Mouse (Mus musculus) frontal cortex, postnatal 25 days (tissue): Measurements from ENCODE around the gene Selenom.

ENCODE experiments used
- DNase-seq, 2 experiments: peaks; one replicate each; pipeline ENCODE4 v3.0.0; 2022; ENCODE audit warnings: low spot score in 2 of 2

The Selenom gene

DNA sequence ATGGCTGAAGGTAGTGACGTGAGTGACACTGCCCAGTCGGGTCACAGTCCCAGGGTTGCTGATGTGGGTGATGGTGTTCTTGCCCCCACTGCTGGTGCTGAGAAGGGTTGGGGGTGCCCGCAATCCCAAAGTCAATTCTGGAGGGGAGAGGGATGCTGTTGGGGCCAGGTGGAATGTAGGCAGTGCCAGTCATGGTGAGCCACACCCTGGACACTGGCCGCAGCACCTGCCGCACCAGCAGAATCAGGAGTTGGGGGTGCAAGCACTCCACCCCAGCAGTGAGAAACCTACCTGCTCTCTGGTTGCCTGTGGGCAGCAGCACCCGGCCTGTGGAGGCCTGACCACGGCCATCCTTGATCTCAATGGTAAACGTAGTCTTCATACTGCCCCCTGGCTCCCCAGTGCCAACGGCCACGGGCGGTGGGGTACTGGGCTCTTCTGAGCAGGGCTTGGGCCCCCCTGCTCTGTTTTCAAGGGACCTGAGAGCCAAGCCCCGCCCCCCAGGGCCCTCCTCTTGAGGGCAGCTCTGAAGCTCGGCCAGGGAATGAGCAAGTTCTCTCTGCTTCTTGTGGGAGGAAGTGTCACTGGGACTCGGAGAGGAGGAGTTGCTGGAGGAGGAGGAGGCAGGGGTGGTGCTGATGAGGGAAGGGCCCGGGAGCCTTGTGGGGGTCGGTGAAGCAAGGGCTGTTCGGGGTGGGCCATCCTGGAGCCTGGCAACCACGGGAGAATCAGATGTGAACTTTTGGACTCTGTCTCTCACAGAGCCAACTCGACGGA lies 15.2 kb downstream of the Selenom start:
- no peak for DNase-seq

GRCm38 (mm10) chr11:3530731-3531130 lies 16.2 kb downstream of the Selenom start:
- no peak for DNase-seq

DNA sequence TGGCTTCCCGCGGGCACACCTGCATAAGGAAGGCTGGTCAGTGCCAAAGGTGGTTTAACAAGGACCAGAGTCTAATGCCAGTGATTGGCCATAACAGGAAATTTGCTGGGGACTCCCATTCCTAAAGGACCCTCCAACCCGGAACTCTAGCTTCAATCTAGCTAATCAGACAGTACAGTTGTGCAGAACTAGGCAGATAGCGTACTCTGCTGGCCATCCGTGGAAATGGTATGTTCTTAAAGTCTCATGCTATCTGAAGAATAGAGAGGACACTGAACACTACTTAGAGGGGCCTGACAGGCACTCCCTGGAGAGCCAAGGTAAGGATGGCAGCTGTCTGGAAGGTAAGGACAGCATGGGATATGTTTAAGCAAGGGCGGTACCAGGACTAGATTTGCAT lies 17.1 kb downstream of the Selenom start:
- DNase-seq, result no peak

- DNase-seq, result no peak
Observed at GRCm38 (mm10) chr11:3532101-3532931, 17.8 kb downstream of the Selenom start.

GRCm38 (mm10) chr11:3533406-3533932 lies 19.0 kb downstream of the Selenom start:
- DNase-seq, result no peak

DNA sequence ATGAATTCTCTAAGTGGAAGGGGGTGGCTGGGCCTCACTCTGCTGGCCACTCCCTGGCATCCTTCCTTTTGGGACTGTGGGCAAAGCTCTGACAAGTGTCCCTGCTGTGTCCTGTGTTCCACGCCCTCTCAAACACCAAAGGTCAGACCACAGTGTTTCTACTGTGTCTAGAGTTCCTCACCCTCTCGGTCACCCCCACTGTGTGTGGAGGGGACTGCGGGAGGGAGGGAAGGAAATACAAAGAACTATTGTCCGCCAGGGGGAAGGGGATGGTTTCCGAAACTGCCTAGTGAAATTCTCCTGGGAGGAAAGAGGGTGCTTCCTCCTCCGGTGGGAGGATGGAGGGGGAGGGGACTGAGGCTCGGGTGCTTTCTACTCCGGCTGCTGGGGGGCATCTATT lies 20.5 kb downstream of the Selenom start:
- DNase-seq, result no peak

GRCm38 (mm10) chr11:3535406-3535986 lies 21.0 kb downstream of the Selenom start:
- peak; percentile 90 to 93 for DNase-seq

- DNase-seq, result no peak
Observed at GRCm38 (mm10) chr11:3536082-3536481, 21.6 kb downstream of the Selenom start.

DNA sequence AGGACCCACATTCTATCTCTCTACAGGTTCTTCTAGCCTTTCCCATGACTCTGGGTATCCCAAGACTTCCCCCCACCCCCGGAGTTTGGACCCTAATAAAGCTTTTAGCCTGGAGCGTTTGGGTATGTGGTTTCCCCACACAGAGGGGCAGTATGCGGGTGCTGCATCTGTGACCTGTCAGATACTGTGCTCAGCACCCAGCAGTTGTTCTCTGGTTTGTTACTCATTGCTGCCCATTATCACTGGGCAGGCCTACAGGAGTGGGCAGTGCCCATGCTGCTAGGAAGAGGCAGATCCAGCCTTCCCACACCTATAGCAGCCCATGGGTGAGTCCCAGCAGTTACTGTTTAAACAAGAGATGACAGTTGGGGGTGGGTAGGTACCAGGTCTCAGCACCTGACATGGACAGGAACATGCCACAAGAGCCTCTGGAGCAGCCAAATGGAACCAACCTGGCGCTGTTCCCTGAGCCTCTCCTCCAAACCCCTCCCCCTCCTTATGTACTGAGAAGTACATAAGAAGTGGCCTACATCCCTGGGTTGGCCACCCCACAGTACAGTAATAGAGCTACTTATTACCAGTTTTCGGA lies 22.4 kb downstream of the Selenom start:
- no peak for DNase-seq

- no peak for DNase-seq
Observed at GRCm38 (mm10) chr11:3537711-3538110, 23.2 kb downstream of the Selenom start.

- no peak for DNase-seq
Observed at GRCm38 (mm10) chr11:3538341-3538740, 23.9 kb downstream of the Selenom start.

DNA sequence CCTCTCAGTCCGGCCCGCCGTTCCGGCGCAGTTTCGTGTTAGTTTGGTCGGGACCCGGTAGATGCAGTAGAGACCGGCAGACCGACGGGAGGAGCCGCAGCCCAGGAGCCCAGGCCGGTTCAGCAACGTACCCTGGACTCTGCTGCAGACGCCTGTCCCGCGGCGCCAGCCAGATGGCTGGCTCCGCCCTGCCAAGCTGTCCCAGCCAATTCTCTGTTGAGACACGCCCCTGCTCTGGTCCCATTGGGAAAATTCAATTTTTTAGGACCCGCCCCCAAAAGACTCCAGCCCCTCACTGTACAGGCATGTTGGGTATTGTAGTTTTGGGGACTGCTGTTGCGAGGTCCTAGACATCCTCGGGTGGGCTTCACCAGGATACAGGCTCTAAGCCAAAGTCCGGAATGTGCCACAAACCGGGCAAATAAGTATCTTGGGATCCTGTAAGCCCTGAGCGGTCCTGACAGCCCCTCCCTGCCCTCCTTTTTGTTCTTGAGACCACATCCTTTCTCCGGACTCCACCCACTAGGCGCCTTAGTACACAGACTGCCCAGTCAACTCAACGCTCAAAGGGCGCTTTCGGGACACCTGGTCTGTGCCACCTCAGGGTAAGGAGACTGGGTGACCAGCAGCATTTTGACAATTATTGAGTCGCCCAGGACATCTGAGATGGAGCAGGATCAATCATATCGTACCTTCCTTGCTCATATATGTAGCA lies 24.8 kb downstream of the Selenom start:
- DNase-seq, result peak; percentile 61 to 77

GRCm38 (mm10) chr11:3539826-3540196 lies 25.3 kb downstream of the Selenom start:
- DNase-seq, result no peak

GRCm38 (mm10) chr11:3540451-3541085 lies 26.1 kb downstream of the Selenom start, which contains the start of gene Smtn:
TSS of gene Smtn (minus strand) at chr11:3540612.
- DNase-seq, result no peak

- DNase-seq, result no peak
Observed at GRCm38 (mm10) chr11:3541932-3542331, 27.4 kb downstream of the Selenom start.

DNA sequence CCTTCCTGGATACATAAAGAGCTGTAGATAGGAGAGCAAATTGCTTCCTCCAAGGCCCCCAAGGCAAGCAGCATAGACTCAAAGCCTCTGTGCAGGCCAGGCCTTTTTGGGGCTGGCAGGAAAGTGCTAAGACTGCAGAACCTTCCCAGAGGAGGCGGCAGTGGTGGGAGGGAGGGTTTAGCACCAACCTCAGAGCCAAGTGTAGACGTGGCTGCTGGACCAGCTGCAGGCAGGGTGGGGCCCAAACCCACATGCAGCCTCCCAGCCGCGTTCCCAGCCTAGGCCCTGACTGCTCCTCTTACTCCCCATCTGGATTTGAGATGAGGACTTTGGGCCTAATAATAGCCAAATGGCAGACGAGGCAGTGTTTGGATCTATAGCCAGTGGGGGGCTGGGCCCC lies 28.5 kb downstream of the Selenom start:
- DNase-seq, result no peak

GRCm38 (mm10) chr11:3544409-3544808 lies 29.9 kb downstream of the Selenom start:
- no peak for DNase-seq

GRCm38 (mm10) chr11:3545531-3546241 lies 31.2 kb downstream of the Selenom start:
- DNase-seq, result no peak

- DNase-seq, result no peak
Observed at GRCm38 (mm10) chr11:3546242-3546562, 31.7 kb downstream of the Selenom start.

DNA sequence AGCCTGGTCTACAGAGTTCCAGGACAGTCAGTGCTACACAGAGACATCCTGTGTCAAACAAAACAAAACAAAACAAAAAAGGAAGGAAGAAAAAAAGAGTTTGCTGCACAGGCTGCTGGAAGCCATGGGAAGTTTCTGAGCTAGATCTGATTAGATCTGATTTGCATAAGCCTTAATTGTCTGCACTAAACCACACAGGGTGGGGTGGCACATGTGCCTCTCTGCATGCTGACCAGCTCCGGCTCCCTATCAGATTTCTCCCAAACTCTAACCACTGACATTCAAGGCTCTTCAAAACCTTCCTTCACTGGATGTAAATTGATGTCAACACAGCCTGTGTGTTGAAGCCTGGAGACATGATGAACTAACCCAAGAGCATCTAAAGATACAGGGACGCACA lies 32.6 kb downstream of the Selenom start:
- no peak for DNase-seq
